Mouse (Mus musculus) testis, adult 2 months (tissue): Measurements from ENCODE around the gene Ap1m2. TPM values are rescaled to one million over a fixed set of nuclear protein-coding genes. Genes with fewer than 3 reads are reported as not detected.
A peak's percentile ranks its signal among the peaks of the same experiment; 100 is the strongest.
"Not testable (repeated sequence)": the region's sequence is repeated elsewhere in the genome, so short reads cannot be mapped to it uniquely, and the experiment has no call there.

Source experiments
- H3K27ac ChIP-seq: fragments of 200-500 bp; 2 replicates; pipeline ENCODE4 v1.5.1; 2012; ENCODE audit warnings: low read depth, low read length; ENCODE audit not compliant: control insufficient read depth, insufficient read depth
- H3K27me3 ChIP-seq: fragments of 200-500 bp; 2 replicates; pipeline ENCODE4 v1.6.1; 2012; ENCODE audit warnings: mild to moderate bottlenecking, low read length, moderate library complexity; ENCODE audit not compliant: control insufficient read depth, insufficient read depth
- H3K36me3 ChIP-seq: fragments of 200-500 bp; 2 replicates; pipeline ENCODE4 v1.6.1; 2012; ENCODE audit warnings: mild to moderate bottlenecking, low read length; ENCODE audit not compliant: control insufficient read depth, insufficient read depth
- H3K4me1 ChIP-seq: fragments of 200-500 bp; 2 replicates; pipeline ENCODE4 v1.6.1; 2012; ENCODE audit warnings: low read length; ENCODE audit not compliant: control insufficient read depth, insufficient read depth
- H3K4me3 ChIP-seq: fragments of 200-500 bp; 2 replicates; pipeline ENCODE4 v1.5.1; 2012; ENCODE audit warnings: low read depth, mild to moderate bottlenecking, low read length, moderate library complexity, mixed read lengths; ENCODE audit not compliant: control insufficient read depth
- CTCF ChIP-seq: fragments of 200-500 bp; IDR thresholded peaks from 2 replicates; pipeline ENCODE4 v1.5.1; 2012; ENCODE audit warnings: low read depth, mild to moderate bottlenecking, inconsistent platforms, low read length, moderate library complexity; ENCODE audit not compliant: control insufficient read depth, insufficient read depth, insufficient replicate concordance
- POLR2A ChIP-seq: fragments of 200-500 bp; IDR thresholded peaks from 2 replicates; pipeline ENCODE4 v1.6.1; 2012; ENCODE audit warnings: low read depth, mild to moderate bottlenecking, inconsistent platforms, low read length, moderate library complexity; ENCODE audit not compliant: control insufficient read depth
- polyA plus RNA-seq: library from polyadenylated mRNA; depleted of rRNA; stranded (reverse); fragments of >200 nt; gene quantifications from 2 replicates; pipeline ENCODE4 v1.2.3, GENCODE M21; 2012

Gene Ap1m2
- polyA plus RNA-seq, 1 experiment = 3.0 TPM

DNA sequence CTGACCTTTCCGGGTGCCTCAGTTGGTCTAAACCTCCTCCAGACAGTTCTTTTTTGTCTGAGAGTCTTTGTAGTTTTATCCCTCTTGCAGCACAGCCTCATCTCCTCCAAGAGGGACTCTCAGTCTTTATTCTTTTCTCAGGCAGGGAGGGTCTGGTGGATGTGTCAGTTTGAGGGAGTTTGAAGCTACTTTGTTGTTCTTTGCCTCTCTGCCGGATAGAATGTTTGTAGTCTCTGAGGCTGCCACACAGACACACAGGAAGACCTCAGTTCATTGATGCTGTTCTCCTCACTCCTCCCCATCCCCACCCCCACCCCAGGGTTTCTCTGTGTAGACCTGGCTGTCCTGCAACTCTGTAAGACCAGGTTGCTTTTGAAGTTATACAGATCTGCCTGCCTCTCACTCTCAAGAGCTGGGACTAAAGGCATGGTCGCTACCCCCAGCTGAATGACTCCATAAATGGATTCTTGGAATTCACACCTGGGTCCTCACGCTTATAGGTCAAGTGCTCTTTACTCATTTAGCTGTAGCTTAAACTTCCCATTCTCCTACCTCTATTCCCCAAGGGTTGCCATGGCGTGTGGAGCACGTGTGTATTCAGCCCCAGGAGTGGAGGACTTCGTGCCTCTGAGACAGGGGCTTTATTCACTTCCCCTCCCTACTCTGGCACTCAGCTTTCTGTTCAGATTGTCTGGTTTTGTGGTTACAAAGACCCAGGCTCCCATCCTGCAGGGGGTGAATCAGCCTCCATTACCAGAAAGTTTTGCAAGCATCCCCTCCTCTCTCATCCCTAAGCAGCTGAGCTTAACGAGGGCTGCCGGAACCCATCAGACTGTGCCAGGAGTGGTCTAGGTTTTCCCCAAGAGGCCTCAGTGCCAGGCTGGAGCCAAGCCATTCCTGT is 20.3 kb upstream of the Ap1m2 start:
- TF ChIP-seq POLR2A (no peak), CTCF (no peak)
- Histone ChIP-seq H3K36me3 (no peaks in the 10 kb centered on the region), H3K4me1 (peaks cover 7% of the 10 kb centered on the region), H3K27ac (no peak overlapping the region), H3K27me3 (no peaks in the 10 kb centered on the region), H3K4me3 (no peak overlapping the region)

DNA sequence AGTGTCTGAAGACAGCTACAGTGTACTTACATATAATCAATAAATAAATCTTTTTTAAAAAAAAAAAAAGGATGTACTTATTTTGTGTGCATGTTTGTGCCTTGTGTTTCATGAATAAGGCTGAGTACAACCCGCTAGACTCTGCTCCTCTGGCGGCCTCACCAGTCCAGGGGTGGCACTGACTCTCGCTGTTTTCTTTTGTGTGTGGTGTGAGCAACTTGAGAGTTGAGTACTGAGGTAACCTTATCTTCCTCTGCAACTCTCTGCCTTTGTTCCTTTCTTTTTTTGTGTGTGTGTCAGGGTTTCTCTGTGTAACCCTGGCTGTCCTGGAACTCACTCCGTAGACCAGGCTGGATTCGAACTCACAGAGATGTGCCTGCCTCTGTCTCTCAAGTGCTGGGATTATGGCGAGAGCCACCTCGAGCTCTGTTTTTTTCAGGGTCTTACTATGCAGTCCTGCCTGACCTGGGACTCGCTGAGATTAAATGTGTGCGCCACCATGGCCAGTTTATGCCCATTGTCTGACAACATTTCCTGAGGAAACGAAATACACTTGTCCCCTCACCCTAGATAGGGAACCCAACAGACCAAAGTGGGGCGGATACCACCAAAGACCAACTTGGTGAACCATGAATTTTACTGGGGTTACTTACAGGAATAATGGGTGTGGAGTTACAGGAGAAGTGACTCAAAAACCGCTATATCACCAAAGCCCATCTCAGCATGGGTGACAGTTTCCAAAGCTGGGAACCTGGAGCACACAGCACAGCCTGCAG is 19.4 kb upstream of the Ap1m2 start:
- TF ChIP-seq CTCF (no peak), POLR2A (no peak)
- H3K27ac ChIP-seq = peak overlapping the region; percentile 0; the same call in 1 of the 2 replicates

DNA sequence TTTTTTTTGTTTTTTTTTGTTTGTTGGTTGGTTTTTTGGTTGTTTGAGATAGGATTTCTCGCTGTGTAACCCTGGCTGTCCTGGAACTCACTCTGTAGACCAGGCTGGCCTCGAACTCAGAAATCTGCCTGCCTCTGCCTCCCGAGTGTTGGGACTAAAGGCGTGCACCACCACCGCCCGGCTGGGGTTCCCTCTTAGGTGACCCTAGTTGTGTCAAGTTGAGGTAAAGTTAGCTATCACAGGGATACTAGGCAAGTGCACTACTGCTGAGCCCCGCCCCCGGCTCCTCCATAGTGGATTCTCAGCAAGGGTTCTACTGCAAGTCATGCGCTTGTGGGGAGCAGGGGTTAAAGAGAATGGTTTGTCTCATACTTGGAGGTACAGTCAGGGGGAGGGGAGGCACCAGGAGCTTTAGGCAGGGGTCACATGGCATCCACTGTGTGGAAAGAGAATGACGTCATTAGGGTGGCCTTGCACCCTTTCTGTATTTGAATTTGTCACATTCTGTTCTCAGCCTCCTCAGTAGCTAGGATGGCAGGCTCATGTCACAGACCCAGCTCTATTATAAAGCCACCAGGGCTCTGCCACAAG is 17.7 kb upstream of the Ap1m2 start:
- H3K27me3 ChIP-seq = no peaks in the 10 kb centered on the region
- no peak overlapping the region for H3K4me3 ChIP-seq
- peaks cover 7% of the 10 kb centered on the region for H3K4me1 ChIP-seq
- peak overlapping the region; percentile 69 for H3K27ac ChIP-seq
- no peaks in the 10 kb centered on the region for H3K36me3 ChIP-seq
- TF ChIP-seq CTCF (no peak), POLR2A (no peak)

More for the DNA sequence above, 19.4 kb upstream of the Ap1m2 start:
- H3K36me3 ChIP-seq = no peaks in the 10 kb centered on the region
- peaks cover 7% of the 10 kb centered on the region for H3K4me1 ChIP-seq
- H3K4me3 ChIP-seq = no peak overlapping the region
- H3K27me3 ChIP-seq = no peaks in the 10 kb centered on the region

DNA sequence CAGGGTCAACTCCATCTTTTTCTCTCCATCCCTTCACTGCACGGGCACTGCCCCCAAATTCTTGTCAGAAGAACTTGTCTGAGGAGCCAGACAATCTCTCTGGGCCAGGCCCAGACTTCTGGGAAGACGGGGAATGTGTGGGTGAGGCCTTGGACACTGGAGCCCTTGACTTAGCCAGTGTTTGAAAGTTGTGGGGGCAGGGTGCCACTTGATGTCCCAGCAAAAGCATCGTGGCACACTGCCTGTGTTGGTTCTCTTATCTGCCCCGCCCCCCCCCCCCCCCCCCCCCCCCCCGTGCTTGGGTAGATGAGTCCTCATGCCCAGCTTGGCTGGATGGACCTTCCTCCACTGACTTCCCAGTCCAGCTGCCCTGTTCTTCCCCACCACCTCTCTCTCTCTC is 16.9 kb upstream of the Ap1m2 start:
- H3K27ac ChIP-seq = no peak overlapping the region
- no peak for TF ChIP-seq CTCF
- no peak for TF ChIP-seq POLR2A
- no peaks in the 10 kb centered on the region for H3K27me3 ChIP-seq

DNA sequence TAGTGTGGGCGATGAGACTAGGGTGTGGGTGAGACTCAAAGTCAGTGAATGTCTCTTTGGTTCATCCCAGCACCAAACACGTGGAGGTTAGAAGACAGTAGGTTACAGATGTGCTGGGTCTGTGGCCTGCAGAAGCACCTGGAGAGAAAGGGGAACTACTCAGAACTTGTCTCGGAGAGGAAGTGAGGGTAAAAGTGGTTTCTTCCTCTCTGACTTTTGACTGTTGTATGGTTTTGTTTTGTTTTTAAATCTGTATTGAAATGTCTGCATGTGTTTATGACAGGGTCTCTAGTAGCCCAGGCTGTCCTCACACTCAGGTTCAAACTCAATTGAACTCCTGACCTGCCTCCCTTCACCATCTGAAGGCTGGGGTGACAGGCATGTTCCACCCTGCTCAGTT is 15.9 kb upstream of the Ap1m2 start:
- Histone ChIP-seq H3K4me3 (no peak overlapping the region), H3K27me3 (no peaks in the 10 kb centered on the region), H3K4me1 (peaks cover 7% of the 10 kb centered on the region), H3K36me3 (no peaks in the 10 kb centered on the region), H3K27ac (peak overlapping the region; percentile 67)
- no peak for TF ChIP-seq POLR2A
- TF ChIP-seq CTCF = no peak

More for the DNA sequence above, 16.9 kb upstream of the Ap1m2 start:
- no peaks in the 10 kb centered on the region for H3K36me3 ChIP-seq
- no peak overlapping the region for H3K4me3 ChIP-seq
- H3K4me1 ChIP-seq = peaks cover 7% of the 10 kb centered on the region

DNA sequence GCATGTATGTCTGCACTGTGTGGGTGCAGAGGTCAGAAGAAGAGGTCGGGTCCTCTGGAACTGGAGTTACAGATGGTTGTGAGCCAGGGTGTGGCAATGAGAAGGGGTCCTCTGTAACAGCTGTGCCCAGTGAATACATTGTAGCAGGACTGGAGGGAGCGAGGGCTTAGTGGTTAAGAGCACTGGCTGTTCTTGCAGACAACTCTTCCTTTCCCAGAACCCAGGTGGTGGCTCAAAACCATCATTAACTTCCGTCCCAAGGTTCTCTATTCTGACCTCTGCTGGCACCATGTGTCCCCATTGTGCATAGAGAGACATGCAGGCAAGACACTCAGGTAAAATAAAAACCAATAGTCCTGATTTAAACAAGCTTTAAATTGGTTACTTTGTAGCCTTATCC is 15.4 kb upstream of the Ap1m2 start:
- no peak for TF ChIP-seq POLR2A
- Histone ChIP-seq H3K36me3 (no peaks in the 10 kb centered on the region), H3K27ac (peak overlapping the region; percentile 23; the same call in 1 of the 2 replicates)

DNA sequence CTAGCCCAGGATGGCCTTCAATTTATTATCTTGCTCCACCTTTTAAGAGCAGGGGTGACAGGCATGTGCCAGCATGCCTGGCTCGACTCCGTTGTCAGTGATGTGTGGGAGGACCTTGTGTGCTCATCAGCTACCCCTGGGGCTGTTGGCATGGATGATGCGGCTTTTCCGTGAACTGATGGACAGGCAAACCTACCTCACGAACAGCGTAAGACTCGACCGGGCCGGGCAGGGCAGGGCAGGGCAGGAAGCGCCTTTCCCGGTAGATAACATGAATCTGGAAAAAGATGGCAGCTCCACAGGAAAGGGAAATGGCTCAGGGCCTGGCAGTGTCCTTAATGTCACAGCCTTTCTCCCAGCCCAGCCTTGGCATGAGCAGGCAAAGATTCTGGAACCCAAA is 12.1 kb upstream of the Ap1m2 start:
- Histone ChIP-seq H3K36me3 (no peaks in the 10 kb centered on the region), H3K27me3 (no peaks in the 10 kb centered on the region), H3K4me1 (peaks cover 24% of the 10 kb centered on the region), H3K27ac (no peak overlapping the region), H3K4me3 (no peak overlapping the region)
- TF ChIP-seq POLR2A = no peak
- no peak for TF ChIP-seq CTCF

More for the DNA sequence above, 15.4 kb upstream of the Ap1m2 start:
- Histone ChIP-seq H3K27me3 (no peaks in the 10 kb centered on the region), H3K4me3 (no peak overlapping the region), H3K4me1 (peaks cover 7% of the 10 kb centered on the region)

DNA sequence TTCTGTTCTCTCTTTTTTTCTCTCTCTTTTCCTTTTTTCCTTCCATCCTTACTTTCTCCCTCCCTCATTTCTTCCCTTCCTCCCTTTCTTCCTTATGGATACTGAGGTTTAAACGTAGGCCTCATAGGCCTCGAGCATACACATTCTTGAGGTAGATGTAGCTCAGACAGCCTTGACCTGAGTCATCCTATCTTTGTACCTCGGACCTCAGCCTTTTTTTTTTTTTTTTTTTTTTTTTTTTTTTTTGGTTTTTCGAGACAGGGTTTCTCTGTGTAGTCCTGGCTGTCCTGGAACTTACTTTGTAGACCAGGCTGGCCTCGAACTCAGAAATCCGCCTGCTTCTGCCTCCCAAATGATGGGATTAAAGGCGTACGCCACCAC is 10.8 kb upstream of the Ap1m2 start:
- H3K27me3 ChIP-seq, H3K36me3 ChIP-seq, H3K4me3 ChIP-seq, H3K27ac ChIP-seq: not testable (repeated sequence)
- H3K4me1 ChIP-seq = peaks cover 20% of the 10 kb centered on the region
